Mouse (Mus musculus) myocyte (in vitro differentiated cells): ENCODE results near the gene Arhgap9.

Source experiments
- CEBPB ChIP-seq: IDR thresholded peaks from 2 replicates; pipeline ENCODE4 v1.6.1; 2011; ENCODE audit warnings: mild to moderate bottlenecking, moderate library complexity; ENCODE audit not compliant: poor library complexity, insufficient read depth, severe bottlenecking
- E2F4 ChIP-seq: IDR thresholded peaks from one replicate; pipeline ENCODE4 v1.6.1; 2011; ENCODE audit warnings: mild to moderate bottlenecking, control low read depth, moderate library complexity; ENCODE audit not compliant: insufficient read depth
- MAX ChIP-seq: IDR thresholded peaks from one replicate; pipeline ENCODE4 v1.6.1; 2011; ENCODE audit warnings: low read depth, mild to moderate bottlenecking, control low read depth
- MYOG ChIP-seq, 3 experiments: IDR thresholded peaks; one replicate each; pipeline ENCODE4 v1.6.1; 2011; ENCODE audit warnings: control low read depth in 2 of 3, low read depth in 2 of 3, mild to moderate bottlenecking in 2 of 3; ENCODE audit not compliant: insufficient read length in 2 of 3, control insufficient read depth in 1 of 3, insufficient read depth in 1 of 3
- POLR2A ChIP-seq: IDR thresholded peaks from one replicate; pipeline ENCODE4 v1.6.1; 2011; ENCODE audit warnings: low read depth, mild to moderate bottlenecking, control low read depth, moderate library complexity; ENCODE audit not compliant: insufficient read length
- POLR2AphosphoS2 ChIP-seq: IDR thresholded peaks from one replicate; pipeline ENCODE4 v1.6.1; 2011; ENCODE audit warnings: low read depth, control low read depth; ENCODE audit not compliant: insufficient read length
- USF1 ChIP-seq: IDR thresholded peaks from one replicate; pipeline ENCODE4 v1.6.1; 2011; ENCODE audit warnings: low read depth, mild to moderate bottlenecking, control low read depth, moderate library complexity

DNA sequence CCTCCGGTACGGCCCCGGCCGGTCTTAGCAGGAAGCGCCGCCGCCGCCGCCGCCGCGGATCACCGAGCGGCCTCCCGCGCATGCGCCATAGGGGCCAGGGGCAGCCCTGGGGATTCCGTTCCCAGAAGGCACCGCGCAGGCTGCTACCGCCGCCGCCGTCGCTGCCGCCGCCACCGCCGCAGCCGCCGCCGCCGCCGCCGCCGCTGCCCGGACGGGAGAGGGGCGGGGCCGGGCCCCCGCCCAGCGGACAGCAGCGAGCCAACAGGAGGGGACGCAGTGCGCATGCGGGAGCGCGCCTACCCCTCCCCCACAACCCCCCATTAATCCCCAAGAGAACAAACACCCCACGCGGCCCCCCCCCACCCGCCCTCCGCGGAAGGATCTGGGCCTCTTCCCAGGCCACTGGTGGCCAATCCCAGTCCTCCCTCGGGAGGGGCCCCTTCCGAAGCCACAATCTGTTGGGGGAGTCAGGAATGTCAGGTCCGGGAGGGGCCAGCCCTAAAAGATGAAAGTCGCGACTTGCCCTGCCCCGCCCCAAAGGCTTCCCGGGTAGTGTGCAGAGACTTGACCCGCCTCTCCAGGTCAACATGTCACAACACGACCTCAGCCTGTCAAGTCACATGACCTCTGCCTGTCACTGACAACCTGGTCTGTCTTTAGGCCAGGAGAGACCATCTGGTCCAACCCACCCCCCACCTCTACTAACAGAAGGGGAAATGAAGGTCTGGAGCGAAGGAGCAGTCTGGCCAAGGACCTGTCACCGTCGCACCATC is 32.8 kb upstream of the Arhgap9 start, which contains the start of gene Mbd6:
- peak; percentile 69 for TF ChIP-seq POLR2A
- TF ChIP-seq MYOG (IDR thresholded peaks at IDR 0.05; ENCODE audit: control insufficient read depth in 1 of 3, insufficient read depth in 1 of 3, insufficient read length in 2 of 3, low read depth in 2 of 3), result no peak
- no peak for TF ChIP-seq CEBPB
- no peak for TF ChIP-seq E2F4
- no peak for TF ChIP-seq MAX
- peak; percentile 86 for TF ChIP-seq POLR2AphosphoS2
- peak; percentile 90 for TF ChIP-seq USF1
